Mouse (Mus musculus): ENCODE results near the gene Grpel1.

The Grpel1 gene

DNA sequence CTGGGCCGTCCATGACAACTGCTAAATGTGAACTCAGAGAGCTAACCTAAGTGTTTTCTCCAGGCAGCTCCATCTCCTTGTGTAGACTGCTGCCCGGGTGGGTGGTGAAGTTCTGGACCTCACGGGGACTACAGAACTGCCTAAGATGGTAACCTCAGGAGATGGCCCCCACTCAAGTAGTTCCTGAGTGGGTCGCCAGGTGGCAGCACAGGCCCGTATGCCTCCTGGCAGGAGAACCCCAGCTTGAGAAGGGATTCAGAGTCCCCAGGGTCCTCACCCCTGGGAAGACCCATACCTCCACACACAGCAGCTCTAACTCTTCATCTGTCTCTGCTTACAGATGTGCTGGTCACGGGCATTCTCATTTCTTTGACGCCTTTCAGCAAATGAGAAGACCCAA lies 2.0 kb upstream of the Grpel1 start:
- peak; percentile 77 to 85 for DNase-seq

DNA sequence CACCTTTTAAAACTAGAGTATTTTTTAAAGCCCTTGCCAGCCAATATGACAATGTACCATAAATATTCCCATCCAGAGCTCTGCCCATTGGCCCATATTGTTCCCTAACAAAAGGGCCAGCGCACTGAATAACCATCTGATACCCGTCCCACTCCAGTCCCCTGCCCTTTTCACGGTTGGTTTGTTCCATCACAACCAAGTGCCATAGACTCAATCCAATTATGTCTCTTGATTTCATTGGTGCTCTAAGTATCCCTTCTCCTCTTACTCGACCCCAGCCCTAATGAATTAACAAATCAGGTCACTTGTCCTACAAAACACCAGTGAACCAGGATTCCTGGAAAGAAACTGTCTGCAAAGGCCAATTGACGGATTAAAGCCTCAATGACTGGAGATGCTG lies 1.4 kb upstream of the Grpel1 start:
- no peak for DNase-seq

DNA sequence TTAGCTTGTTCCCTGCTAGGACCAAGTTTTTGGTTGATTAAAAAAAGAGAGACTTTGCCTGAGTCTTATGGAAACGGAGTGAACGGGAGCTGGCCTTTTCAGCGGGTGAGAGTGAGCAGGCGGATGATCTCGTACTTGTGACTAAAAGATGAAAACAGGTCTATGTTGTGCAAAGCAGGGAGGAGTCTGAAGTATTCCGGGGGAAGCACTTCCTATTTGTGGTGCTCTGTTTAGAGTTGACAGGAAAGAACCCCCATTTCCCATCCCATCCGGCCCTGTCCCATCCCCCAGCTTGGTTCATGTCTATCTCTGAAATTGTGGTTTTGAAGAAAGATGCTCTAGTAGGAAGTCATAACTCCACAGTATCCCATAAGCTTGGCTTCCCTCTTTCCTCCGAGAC lies 1.1 kb downstream of the Grpel1 start:
- DNase-seq, result no peak

DNA sequence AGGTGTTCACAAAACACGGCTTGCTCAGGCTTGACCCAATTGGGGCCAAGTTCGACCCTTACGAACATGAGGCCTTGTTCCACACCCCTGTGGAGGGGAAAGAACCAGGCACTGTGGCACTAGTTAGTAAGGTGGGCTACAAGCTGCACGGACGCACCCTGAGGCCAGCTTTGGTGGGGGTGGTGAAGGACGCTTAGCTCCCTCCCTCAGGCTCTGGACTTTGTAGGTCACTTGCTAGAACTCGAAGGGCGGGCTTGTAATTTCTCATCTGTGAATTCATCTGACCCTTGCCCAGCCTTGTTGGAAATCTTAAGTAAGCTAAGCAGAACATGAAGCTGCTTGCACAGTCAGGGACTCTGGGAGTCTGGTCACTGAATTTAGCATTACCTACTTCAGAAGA lies 6.4 kb downstream of the Grpel1 start:
- DNase-seq, result no peak

DNA sequence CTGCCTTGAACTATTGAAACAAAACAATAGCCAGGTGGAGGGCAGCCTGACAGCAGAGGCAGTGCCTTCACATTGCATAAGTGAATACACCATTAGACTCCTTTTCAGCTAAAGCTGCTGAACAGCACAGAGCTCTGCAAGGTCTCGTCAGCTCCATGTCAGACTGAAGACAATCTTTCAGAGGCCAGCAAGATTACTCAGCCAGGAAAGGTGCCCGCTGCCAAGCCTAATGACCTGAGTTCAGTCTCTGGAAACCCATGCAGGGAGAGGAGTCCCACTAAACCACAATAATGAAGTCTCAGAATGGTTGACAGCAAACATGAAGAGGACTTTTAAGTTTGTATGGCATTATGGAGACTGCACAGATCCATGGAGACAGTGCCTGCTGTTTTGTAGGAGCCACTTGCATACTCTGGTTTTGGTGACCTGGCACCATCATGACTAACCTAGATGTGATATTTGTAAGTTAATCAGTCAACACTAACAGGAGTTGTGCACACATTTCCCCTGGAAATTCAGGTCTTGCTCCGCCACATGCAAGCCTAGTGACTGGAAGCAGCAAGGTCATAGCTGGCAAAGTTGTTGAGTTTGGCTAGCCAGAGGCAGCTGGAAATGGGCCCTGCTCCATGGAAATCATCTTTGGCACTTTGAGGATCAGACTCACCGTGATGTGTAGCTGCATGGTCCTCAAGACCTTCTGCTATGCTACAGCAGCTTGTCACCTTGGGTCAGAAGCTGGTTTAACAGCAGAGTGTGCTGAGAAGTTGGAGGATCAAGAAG lies 8.3 kb downstream of the Grpel1 start:
- DNase-seq, result no peak

DNA sequence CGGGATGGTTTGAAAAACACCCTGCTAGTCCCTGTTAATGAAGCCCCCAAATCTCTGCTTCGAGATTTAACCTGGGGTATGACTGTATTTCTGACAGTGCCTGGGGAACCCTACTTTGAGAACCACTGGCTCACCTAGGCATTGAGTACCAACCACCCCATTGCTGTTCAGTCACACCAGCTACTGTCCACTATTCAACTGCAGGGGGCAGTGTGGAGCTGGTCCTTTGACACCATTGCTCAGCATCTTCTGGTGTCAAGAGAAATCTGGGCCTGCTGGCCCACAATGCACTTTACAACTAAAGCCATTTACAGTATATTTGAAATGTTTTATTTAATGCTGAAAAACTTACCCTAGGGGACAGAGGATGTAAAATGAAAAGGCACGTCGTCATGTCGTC lies 9.5 kb downstream of the Grpel1 start:
- peak; percentile 69 to 73 for DNase-seq

DNA sequence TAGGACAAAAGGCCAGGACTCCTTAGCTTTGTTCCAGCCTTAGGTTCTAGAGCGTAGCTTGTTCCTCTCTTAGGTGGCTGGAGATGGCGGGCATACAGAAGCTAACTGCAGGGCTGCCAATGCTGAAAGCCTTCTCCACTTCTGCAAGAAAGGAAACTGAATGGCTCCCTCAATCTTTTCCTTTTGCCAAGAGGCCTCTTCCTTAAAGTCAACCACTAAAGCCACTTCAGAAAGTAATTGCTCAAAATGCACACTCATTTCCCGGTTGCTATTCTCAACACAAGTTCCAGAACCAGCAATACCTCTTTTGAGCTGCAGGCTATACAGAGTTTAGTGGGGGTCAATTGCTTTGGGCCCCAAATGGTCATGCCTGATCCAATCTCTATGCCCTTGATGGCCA lies 12.7 kb downstream of the Grpel1 start:
- DNase-seq, result no peak

DNA sequence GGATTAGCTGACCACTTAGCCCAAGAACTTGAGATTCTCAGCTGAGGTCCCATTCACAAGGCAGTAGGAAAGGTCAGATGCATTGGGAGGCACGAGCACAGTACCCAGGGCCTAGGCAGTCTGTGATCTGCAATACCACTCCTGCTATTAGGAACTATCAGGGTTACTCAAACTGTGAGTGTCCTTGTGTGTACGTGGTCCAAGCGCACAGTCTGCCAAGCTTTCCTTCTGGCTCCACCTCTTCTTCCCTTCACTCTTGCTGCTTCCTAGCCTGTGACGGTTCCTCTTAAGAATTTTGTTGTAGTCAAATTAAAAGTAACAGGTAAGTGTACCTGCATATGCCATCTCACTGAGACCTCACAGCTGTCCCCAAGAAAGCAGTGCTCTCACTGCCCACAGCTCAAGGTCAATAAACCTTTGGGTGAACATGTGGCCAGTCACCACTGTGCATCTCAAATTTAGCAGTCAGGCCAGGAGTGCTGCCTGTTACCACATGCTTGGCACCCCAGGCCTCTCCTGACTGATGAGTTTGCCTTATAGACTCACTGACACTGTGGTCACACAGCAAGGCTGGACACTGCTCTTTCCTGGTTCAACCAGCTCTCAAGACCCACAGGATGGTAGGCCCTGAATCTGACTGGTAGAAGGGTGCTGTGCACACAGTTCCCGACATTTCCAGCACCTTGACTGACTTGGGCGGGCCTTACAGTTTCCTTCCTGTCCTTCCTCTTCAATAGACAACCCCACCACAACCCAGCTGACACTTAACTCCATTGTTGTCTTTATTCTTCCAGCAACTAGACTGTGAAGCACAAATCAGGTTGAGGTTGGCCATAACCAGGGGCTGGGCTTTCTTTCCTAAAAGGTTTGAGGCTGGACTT lies 14.0 kb downstream of the Grpel1 start:
- DNase-seq, result no peak

DNA sequence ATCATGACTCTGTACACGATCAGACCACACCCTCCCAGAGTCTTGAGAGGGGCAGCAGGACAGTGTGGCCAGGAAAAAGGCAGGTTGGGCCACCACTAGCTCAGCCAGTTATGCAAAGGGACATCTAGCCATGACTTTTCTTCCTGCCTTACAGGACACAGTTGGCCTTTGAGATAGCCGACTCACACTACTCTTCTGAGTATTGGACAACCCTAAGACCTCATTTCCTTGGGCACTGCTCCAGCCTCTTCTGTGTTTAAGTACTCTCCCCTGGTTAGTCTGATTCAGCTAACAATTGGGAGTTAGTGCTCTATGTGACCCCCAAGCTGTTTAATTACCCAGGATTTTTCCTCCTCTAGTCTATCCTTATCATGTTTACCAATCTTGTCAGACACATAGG lies 14.9 kb downstream of the Grpel1 start:
- no peak for DNase-seq

DNA sequence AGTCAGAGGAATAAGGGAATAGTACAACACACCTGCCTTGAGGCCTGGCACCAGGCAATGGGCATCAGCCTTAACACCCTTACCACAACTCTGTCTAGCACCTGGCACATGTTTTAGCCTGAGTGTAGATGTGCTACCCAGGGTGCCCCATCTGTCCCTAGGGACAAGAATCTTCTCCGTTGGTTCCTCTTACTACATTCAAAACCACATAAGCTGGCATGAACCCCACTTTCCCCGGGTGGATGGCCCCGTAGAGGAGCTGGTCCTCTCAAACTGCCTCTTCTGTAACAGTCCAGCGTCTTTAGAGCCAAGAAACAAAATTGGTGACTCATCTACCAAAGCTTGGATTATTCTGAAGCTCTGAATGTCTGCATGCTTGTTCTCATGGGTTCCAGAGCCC lies 15.6 kb downstream of the Grpel1 start:
- no peak for DNase-seq

DNA sequence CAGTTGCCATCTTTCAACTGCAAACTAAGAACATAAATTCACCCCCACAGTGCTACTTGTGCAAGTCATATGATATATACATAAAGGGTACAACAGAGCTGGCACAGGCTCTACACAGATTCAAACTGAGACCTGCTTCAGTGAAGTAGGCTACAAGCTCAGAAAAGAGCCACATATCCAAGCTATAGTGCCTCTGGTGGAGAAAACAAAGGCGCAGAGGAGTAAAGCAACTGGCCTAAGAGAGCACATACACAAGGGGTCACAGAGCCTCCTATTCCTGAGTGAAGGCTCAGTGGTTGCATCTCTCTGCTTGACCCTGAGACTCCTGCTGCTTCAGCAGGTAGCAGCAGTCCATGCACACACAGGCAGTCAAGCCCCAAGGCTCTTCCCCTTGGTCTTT lies 16.3 kb downstream of the Grpel1 start:
- no peak for DNase-seq

DNA sequence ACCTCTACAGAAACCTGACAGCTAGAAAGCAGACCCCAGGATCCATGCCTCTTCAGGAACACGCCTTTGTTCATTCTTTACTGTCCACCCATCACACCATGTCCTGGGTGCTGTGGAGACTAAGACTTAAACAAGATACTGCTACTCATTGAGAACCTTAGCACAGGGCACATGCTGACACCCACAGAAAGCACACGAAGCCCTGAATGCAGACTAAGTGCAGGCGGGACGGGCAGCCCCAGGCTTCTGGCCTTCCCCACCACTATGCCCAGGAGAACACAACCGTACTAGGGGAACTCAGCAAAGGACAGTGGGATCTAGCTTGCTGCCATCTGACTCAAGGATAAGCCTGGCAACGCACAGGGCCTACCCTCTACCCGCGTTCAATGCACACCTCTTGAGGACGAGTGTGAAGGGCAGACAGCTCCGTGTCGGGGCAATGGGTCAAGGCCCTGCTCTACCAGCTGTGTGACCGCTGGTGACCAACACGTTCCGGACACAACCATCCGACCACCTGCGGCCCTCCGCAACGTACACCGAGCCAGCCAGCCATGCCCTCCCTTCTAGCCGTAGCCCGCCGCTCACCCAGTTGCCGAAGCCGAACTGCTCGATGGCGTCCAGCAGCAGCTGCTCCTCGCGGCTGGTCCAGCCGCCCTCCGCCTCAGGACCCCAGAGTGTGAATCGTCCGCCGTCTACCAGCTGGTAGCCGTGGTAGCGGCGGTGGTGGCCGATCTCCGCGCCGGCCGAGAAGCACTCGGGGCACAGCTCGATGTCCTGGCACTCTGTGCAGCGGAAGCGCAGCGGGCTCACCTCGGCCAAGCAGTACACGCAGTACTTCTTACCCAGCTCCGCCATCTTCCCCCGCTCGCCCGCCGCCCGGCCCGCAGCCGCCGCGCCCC lies 18.7 kb downstream of the Grpel1 start:
- peak in 1 of 2 experiments; percentile 58 for DNase-seq

DNA sequence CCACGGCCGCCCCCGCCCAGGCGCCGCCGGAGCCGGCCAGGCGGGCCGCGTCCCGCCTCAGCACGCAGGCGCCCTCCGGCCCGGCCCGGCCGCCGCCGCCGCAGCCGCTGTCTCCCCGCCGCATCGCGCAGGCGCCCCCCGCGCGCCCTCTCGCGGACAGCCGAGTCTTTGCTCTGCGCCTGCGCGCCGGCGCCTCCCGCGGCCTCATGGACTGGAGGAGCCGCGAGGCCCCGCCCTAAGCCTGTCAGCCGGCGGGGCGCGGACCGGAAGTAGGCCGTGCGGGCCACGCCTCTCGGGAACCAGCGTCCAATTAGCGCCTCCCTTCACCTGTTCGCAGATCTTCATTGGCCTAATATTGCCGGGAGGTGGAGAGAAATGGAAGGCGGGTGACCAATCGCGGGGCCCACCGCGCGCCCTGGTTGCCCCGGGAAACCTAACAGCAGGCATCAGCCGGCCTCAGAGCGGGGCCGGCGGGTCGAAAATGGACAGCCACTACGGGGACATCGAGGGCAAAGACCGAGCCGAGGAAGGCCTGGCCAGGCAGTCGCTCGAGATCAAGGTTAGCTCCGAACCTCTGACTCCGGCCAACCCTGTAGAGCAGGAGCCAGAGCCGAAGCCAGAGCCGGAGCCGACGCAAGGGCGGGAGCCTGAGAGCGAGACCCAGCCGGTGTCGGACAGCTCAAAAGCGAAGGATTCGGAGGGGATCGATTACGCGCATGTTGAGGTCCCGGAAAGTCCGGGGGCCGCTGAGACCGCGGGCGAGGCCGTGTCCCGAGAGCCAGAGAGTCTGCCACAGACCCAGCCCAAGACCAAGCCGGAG lies 19.6 kb downstream of the Grpel1 start, which contains the start of the genes Tada2b and Ccdc96:
Gene Tada2b, minus strand, starts transcription at position 115 of the 820 bp plus-strand sequence.
Gene Ccdc96, plus strand, starts transcription at position 418 of the 820 bp plus-strand sequence.
- peak; percentile 98 to 99 for DNase-seq

DNA sequence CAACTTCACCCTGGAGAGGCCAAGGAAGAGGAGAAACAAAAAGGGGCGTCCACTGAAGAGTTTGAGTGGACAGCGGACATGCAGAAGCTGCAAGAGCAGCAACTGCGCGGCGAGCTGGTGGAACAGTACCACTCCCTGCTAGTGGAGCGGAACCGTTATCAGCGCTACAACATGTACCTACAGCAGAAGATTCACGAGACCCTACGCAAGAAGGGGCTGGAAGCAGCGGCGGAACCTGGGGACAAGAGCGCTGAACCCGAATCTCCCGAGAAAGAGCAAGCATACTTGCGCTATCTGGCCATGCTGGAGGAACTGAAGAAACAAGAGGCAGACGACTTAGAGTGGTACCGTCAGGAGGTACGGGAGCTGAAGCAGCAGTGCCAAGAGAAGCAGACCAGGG lies 20.5 kb downstream of the Grpel1 start:
- DNase-seq, result no peak

DNA sequence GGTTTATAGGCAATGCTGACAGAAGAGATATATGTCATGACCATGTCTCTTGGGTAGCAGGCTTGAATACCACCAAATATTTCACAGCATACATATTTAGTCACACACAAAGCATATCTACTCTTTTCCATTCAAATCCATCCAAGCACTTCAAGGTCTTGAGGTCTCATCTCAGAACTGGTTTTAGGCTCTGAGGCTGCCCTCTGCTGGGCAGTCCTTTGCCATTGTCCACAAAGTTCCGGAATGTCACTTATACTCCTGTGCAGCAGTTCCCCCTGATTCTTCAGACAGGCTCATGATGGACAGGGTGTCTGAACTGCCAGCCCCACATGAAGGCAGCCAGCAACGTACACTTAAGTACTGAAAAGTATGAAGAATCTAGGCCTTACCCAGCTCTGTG lies 24.4 kb downstream of the Grpel1 start:
- DNase-seq, result peak; percentile 29 to 39

DNA sequence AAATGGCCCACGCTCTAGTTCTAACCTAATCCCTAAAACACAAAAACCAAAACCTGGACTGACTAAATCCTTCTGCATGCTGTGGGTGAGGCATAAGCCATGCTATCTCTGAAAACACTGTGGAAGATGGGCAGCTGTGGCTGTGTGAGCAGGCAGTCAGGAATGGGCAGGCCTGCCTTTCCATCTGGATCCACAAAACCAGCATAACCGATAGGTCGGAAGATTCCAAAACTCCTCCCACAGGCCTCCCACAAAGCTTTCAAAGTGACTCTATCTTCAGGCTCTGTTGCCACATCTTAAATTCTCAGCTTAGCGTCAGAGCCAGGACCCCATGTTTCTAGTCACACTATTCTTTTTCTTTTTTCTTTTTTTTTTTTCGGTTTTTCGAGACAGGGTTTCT lies 29.1 kb downstream of the Grpel1 start:
- no peak for DNase-seq

DNA sequence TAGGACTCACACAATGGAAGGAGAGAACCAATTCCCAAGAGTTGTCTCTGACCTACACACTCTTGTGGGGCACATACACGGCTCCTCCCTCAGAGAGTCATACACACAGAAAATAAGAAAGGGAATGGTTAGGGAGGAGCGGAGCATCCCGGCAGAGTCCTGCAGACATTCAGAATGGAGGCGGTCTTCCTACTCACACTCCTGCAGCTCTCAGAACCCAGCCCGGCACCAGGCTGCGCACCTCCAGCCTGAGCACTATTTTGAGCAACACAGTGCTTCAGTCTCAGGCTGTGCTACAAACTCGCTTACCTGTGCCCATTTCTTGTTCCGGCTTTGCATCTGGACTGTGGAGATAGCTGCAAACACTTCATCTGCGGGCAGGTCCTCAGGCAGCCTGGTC lies 29.9 kb downstream of the Grpel1 start:
- DNase-seq, result no peak

DNA sequence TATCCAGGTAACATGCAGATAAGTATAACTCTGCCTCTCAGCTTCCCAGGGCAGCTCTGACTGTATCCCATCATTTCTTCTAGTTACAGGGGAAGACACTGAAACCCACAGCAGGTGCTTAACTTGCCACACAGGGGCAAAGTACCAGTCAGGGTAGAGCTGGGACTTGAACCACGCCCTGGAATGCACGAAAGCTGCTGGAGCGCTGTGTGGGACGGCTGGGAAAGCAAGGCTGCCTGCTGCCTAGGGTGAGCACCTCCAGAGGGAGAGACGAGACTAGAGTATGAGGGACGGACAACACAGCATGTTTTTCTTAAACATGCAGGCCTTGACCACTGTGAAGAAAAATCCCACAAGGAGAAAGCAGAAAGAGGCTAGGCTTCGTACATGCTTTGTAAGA lies 40.4 kb downstream of the Grpel1 start:
- no peak for DNase-seq

DNA sequence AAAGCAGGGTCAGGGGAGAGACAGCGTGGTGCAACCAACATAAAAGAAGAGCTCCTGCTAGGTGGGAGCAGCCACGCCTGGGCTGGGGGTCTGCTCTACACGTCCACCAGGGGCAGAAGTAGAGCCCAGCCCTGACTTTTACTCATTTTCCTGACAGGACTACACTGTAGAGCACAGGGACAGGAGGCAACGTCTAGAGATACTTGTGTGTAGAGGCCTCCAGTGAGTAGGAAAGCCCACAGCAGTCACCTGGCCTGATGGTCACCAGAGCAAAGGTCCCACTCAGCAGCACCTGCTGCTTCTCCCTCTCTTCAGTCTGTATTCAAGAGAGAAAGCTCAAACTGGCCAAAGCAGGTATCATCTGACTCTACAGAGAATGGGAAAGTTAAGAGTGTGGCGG lies 40.8 kb downstream of the Grpel1 start:
- DNase-seq, result no peak

DNA sequence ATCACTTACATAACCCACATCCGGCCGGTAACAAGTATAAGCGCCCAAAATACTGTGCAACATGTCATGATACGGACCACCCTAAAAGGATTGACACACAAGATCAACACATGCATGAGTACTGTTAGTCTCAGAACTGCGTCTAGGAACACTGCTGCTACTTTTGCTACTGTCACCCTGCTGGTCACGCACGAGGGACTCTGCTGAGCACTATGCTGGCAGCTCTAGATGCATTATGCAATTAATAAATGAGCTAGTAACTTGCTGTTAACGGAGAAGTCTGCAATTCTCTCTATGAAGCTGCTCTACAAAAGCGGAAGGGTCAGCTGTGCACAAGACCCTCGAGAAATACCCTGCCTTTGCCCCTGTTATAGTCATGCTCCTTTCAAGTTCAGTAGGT lies 43.6 kb downstream of the Grpel1 start:
- no peak for DNase-seq

DNA sequence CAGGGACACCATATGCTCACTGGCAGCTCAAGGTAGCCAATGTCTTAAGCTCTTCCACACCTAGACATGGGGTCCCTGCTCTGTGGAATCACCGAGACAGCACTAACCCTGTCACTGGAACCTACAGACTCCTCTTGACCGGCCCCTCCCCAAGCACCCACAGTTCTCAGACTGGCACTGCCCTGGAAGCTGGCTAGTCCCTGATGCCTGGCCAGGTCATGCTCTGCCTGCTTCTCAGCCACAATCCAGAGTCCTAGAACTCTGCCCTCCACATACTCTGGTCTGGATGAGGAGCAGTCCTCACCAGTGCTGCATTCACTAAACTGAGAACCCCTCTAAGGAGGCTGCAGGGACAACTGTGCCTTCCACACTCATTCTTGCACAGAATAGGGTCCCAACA lies 46.2 kb downstream of the Grpel1 start:
- DNase-seq, result no peak

DNA sequence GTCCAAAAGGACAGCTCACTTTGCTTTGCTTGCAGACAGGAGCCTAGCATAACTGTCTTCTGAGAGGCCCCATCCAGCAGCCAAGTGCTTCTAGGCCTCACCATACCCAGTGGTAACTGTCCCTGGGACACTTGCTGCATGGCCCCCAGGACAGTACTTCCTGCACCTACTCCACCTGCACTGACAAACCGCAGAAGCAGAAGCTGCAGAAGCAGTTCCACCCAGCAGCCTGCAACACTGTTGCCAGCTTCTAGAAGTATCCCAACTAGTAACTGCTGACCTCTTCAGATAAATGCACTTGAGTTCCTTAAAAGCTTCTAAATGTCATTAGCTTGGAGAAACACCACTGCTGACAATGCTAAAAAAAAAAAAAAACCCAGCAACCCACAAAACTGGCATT lies 50.3 kb downstream of the Grpel1 start:
- no peak for DNase-seq
